Mouse (Mus musculus): ENCODE results near the gene Zfp109.

- no peak for TF ChIP-seq CTCF (IDR thresholded peaks at IDR 0.05; ENCODE audit: low read depth, low read length)
- no peak for TF ChIP-seq POLR2A (IDR thresholded peaks at IDR 0.05; ENCODE audit: extremely low read depth, insufficient read depth, low read length)
Measured at GRCm38 (mm10) chr7:24260000-24260312, 22.6 kb upstream of the Zfp109 start.

Measured in liver, adult 2 months (tissue).